Mouse (Mus musculus) kidney, adult 11 months (tissue): ENCODE data around the gene Tchp.
A peak's percentile ranks its signal among the peaks of the same experiment; 100 is the strongest.

Source experiments
- DNase-seq: peaks from one replicate; pipeline ENCODE4 v3.0.0; 2022

Tchp gene

GRCm38 (mm10) chr5:114698044-114698746 lies 9.4 kb upstream of the Tchp start:
- DNase-seq, result no peak

GRCm38 (mm10) chr5:114699015-114699414 lies 8.5 kb upstream of the Tchp start:
- DNase-seq, result no peak

GRCm38 (mm10) chr5:114702403-114703392 lies 4.9 kb upstream of the Tchp start:
- DNase-seq, result no peak

- no peak for DNase-seq
Observed at GRCm38 (mm10) chr5:114708491-114708890, 931 bp downstream of the Tchp start.

- DNase-seq, result no peak
Observed at GRCm38 (mm10) chr5:114709357-114709756, 1.8 kb downstream of the Tchp start.

- no peak for DNase-seq
Observed at GRCm38 (mm10) chr5:114714551-114714950, 7.0 kb downstream of the Tchp start.

- DNase-seq, result no peak
Observed at GRCm38 (mm10) chr5:114717292-114717691, 9.7 kb downstream of the Tchp start.

- no peak for DNase-seq
Observed at GRCm38 (mm10) chr5:114717937-114718336, 10.4 kb downstream of the Tchp start.

GRCm38 (mm10) chr5:114718483-114718882 lies 10.9 kb downstream of the Tchp start:
- DNase-seq, result no peak

GRCm38 (mm10) chr5:114719003-114719927 lies 11.7 kb downstream of the Tchp start:
- DNase-seq, result peak; percentile 91

- peak; percentile 31 for DNase-seq
Observed at GRCm38 (mm10) chr5:114719928-114720270, 12.3 kb downstream of the Tchp start.

- DNase-seq, result no peak
Observed at GRCm38 (mm10) chr5:114720784-114721183, 13.2 kb downstream of the Tchp start.

GRCm38 (mm10) chr5:114721969-114722368 lies 14.4 kb downstream of the Tchp start:
- DNase-seq, result no peak

- no peak for DNase-seq
Observed at GRCm38 (mm10) chr5:114722846-114723245, 15.3 kb downstream of the Tchp start.

GRCm38 (mm10) chr5:114728160-114728559 lies 20.6 kb downstream of the Tchp start:
- no peak for DNase-seq

- DNase-seq, result no peak
Observed at GRCm38 (mm10) chr5:114730129-114730528, 22.6 kb downstream of the Tchp start.

- no peak for DNase-seq
Observed at GRCm38 (mm10) chr5:114731498-114731897, 23.9 kb downstream of the Tchp start.

- DNase-seq, result no peak
Observed at GRCm38 (mm10) chr5:114731969-114732368, 24.4 kb downstream of the Tchp start.

GRCm38 (mm10) chr5:114733606-114734005 lies 26.0 kb downstream of the Tchp start:
- no peak for DNase-seq

- no peak for DNase-seq
Observed at GRCm38 (mm10) chr5:114737090-114737887, 29.7 kb downstream of the Tchp start.

GRCm38 (mm10) chr5:114738707-114739241 lies 31.2 kb downstream of the Tchp start:
- DNase-seq, result peak; percentile 54

GRCm38 (mm10) chr5:114740595-114740994 lies 33.0 kb downstream of the Tchp start:
- no peak for DNase-seq
